ENCODE assay signal across 12 mouse cellular contexts in the genomic region with DNA sequence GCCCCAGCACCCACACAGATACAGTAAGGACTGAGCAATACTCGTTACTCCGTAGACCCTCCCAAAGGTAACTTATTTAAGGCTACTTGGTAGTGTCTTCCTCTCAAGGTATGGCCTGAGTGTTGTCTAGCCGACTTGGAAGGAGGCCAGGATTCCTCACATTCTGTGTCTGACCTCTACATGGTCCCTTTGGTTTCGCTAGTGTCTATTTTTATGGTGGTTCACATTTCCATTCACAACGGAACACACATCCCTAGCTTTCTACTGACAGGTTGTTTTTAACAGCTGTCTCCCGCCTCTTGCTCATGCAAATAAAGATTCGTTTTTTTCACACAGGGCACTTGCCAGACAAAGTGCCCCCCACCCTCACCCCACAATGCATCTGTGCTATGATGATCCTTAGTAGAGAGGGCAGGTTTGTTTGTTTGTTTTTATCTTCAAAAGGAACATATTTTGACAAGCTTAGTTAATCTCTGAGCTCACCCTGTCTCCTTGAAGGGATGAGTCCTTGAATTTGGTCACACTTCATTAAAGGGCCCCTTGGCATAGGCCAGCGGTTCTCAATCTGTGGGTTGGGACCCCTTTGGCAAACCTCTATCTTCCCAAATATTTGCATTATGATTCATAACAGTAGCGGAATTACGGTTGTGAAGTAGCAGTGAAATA. TPM values are rescaled to one million over a fixed set of nuclear protein-coding genes. Genes with fewer than 3 reads are reported as not detected.
DNase-seq lines count a peak whose midpoint lies in the region; ATAC-seq and TF ChIP-seq lines count a peak whose summit lies in the region.
"Had no signal": no experiment of that assay in that cellular context is flagged by ENCODE, and none has a peak within 500 bp of the region (broad histone marks: within the 10 kb centered on the region; RNA-seq: fewer than 3 reads in every experiment).

No protein-coding gene starts in this region.

- no peak overlapping the region for H3K4me2 ChIP-seq in forebrain, embryonic 14.5 days (ENCODE audit: low read length)
- H3K4me2 ChIP-seq in forebrain, postnatal 0 days (ENCODE audit: low read depth): no peak overlapping the region
- H3K4me2 ChIP-seq in liver, postnatal 0 days (ENCODE audit: low read depth, low read length): no peak overlapping the region
- no peak overlapping the region for H3K4me2 ChIP-seq in intestine, embryonic 15.5 days (replicated peaks)
- no peak overlapping the region for H3K4me2 ChIP-seq in stomach, embryonic 15.5 days
- H3K4me2 ChIP-seq: embryonic facial prominence, embryonic 13.5 days; hindbrain, embryonic 15.5 days had no signal

- no peaks in the 10 kb centered on the region for H3K27me3 ChIP-seq in forebrain, embryonic 14.5 days (replicated peaks; ENCODE audit: control insufficient read depth, insufficient read depth, low read length)
- H3K27me3 ChIP-seq in forebrain, postnatal 0 days (ENCODE audit: insufficient read depth, low read length): no peaks in the 10 kb centered on the region
- no peaks in the 10 kb centered on the region for H3K27me3 ChIP-seq in liver, postnatal 0 days (ENCODE audit: insufficient read depth, low read length)
- H3K27me3 ChIP-seq in intestine, embryonic 15.5 days (replicated peaks): no peaks in the 10 kb centered on the region
- no peaks in the 10 kb centered on the region for H3K27me3 ChIP-seq in stomach, embryonic 15.5 days (replicated peaks)
- H3K27me3 ChIP-seq: embryonic facial prominence, embryonic 13.5 days; hindbrain, embryonic 15.5 days had no signal

- no peak for TF ChIP-seq CTCF in forebrain, postnatal 0 days (IDR thresholded peaks at IDR 0.05; ENCODE audit: low read depth)
- TF ChIP-seq CTCF in liver, postnatal 0 days (IDR thresholded peaks at IDR 0.05; ENCODE audit: low read depth): no peak

- peaks cover 10% of the 10 kb centered on the region for H3K4me1 ChIP-seq in forebrain, embryonic 14.5 days (ENCODE audit: control insufficient read depth, insufficient read depth, low read length)
- no peaks in the 10 kb centered on the region for H3K4me1 ChIP-seq in forebrain, postnatal 0 days (ENCODE audit: insufficient read depth)
- H3K4me1 ChIP-seq in liver, postnatal 0 days (ENCODE audit: insufficient read depth): peaks cover 9% of the 10 kb centered on the region
- H3K4me1 ChIP-seq in intestine, embryonic 15.5 days (replicated peaks): peaks cover 12% of the 10 kb centered on the region
- H3K4me1 ChIP-seq in stomach, embryonic 15.5 days: peaks cover 16% of the 10 kb centered on the region; the same call in 1 of the 2 replicates

- H3K9me3 ChIP-seq in forebrain, embryonic 14.5 days (replicated peaks; ENCODE audit: control insufficient read depth, low read length): no peaks in the 10 kb centered on the region
- H3K9me3 ChIP-seq in forebrain, postnatal 0 days (ENCODE audit: low read length): no peaks in the 10 kb centered on the region
- no peaks in the 10 kb centered on the region for H3K9me3 ChIP-seq in liver, postnatal 0 days (ENCODE audit: low read length)
- H3K9me3 ChIP-seq in intestine, embryonic 15.5 days: no peaks in the 10 kb centered on the region
- no peaks in the 10 kb centered on the region for H3K9me3 ChIP-seq in stomach, embryonic 15.5 days
- H3K9me3 ChIP-seq: embryonic facial prominence, embryonic 13.5 days; hindbrain, embryonic 15.5 days had no signal

- 0 out of 2 replicates have a peak, but pooled peaks have one; percentile 45 for ATAC-seq in forebrain, embryonic 14.5 days
- ATAC-seq in forebrain, postnatal 0 days: no peak
- ATAC-seq in liver, postnatal 0 days: peak; percentile 44
- ATAC-seq in intestine, embryonic 15.5 days: peak; percentile 10
- no peak for ATAC-seq in stomach, embryonic 15.5 days (ENCODE audit: insufficient read depth, low FRiP score, low read depth)

- H3K4me3 ChIP-seq in forebrain, embryonic 14.5 days (ENCODE audit: low read depth, low read length): no peak overlapping the region
- H3K4me3 ChIP-seq in forebrain, postnatal 0 days (ENCODE audit: low read depth, low read length): no peak overlapping the region
- no peak overlapping the region for H3K4me3 ChIP-seq in liver, postnatal 0 days (ENCODE audit: low read depth, low read length)
- H3K4me3 ChIP-seq in intestine, embryonic 15.5 days (replicated peaks): no peak overlapping the region
- no peak overlapping the region for H3K4me3 ChIP-seq in stomach, embryonic 15.5 days (replicated peaks)
- H3K4me3 ChIP-seq: embryonic facial prominence, embryonic 13.5 days; hindbrain, embryonic 15.5 days had no signal

- H3K36me3 ChIP-seq in forebrain, embryonic 14.5 days (ENCODE audit: control insufficient read depth, insufficient read depth, low read length): no peaks in the 10 kb centered on the region
- no peaks in the 10 kb centered on the region for H3K36me3 ChIP-seq in forebrain, postnatal 0 days (ENCODE audit: insufficient read depth)
- H3K36me3 ChIP-seq in liver, postnatal 0 days (replicated peaks; ENCODE audit: insufficient read depth, low read length): no peaks in the 10 kb centered on the region
- H3K36me3 ChIP-seq in intestine, embryonic 15.5 days: no peaks in the 10 kb centered on the region
- no peaks in the 10 kb centered on the region for H3K36me3 ChIP-seq in stomach, embryonic 15.5 days
- H3K36me3 ChIP-seq: embryonic facial prominence, embryonic 13.5 days; hindbrain, embryonic 15.5 days had no signal

- no peak for TF ChIP-seq EP300 in liver, postnatal 0 days (IDR thresholded peaks at IDR 0.05; ENCODE audit: low read depth)

- no peak overlapping the region for H3K27ac ChIP-seq in forebrain, embryonic 14.5 days (ENCODE audit: low read depth, low read length)
- no peak overlapping the region for H3K27ac ChIP-seq in forebrain, postnatal 0 days (ENCODE audit: low read depth, low read length)
- H3K27ac ChIP-seq in liver, postnatal 0 days (ENCODE audit: low read depth): 0 out of 2 replicates have a peak overlapping the region, but pooled peaks have one; percentile 26
- no peak overlapping the region for H3K27ac ChIP-seq in intestine, embryonic 15.5 days
- H3K27ac ChIP-seq in stomach, embryonic 15.5 days: peak overlapping the region; percentile 37
- H3K27ac ChIP-seq: embryonic facial prominence, embryonic 13.5 days; hindbrain, embryonic 15.5 days had no signal

- no peak overlapping the region for H3K9ac ChIP-seq in forebrain, embryonic 14.5 days (ENCODE audit: low read length)
- H3K9ac ChIP-seq in forebrain, postnatal 0 days: no peak overlapping the region
- H3K9ac ChIP-seq in liver, postnatal 0 days (replicated peaks): no peak overlapping the region
- H3K9ac ChIP-seq in intestine, embryonic 15.5 days: no peak overlapping the region
- H3K9ac ChIP-seq in stomach, embryonic 15.5 days: no peak overlapping the region
- H3K9ac ChIP-seq: embryonic facial prominence, embryonic 13.5 days; hindbrain, embryonic 15.5 days had no signal

- no peak for DNase-seq in forebrain, embryonic 14.5 days (ENCODE audit: low spot score)
- no peak for DNase-seq in forebrain, postnatal 0 days
- no peak for DNase-seq in liver, postnatal 0 days
- DNase-seq in liver: no peak
- no peak for DNase-seq in adrenal gland, postnatal 10 days
- DNase-seq in cerebellum, postnatal 25 days: no peak
- DNase-seq: adrenal gland, postnatal 14 days; cerebellum, adult 11-12 months had no signal

- WGBS in forebrain, embryonic 14.5 days: 68% methylated on average over 10 of the region's 10 CpGs
- WGBS in forebrain, postnatal 0 days: 61% methylated on average over 10 of the region's 10 CpGs
- 61% methylated on average over 10 of the region's 10 CpGs for WGBS in liver, postnatal 0 days (ENCODE audit: insufficient replicate concordance)
- WGBS in intestine, embryonic 15.5 days: 26% methylated on average over 10 of the region's 10 CpGs
- 30% methylated on average over 10 of the region's 10 CpGs for WGBS in stomach, embryonic 15.5 days

RNA-seq across cellular contexts. Expression of gene Phlda1, which starts 52.7 kb away (rescaled TPM):
- 20.5 and 25.6 TPM in 2 replicates for polyA plus RNA-seq in forebrain, embryonic 14.5 days (2014; fragmentation: Nextera tagmentation; extraction: Ambion mirVana)
- 8.9 and 9.2 TPM in 2 replicates for total RNA-seq in forebrain, postnatal 0 days (2014; rRNA removed)
- 29.3 and 31.3 TPM in 2 replicates for polyA plus RNA-seq in forebrain, postnatal 0 days (2015; fragmentation: Nextera tagmentation; extraction: Ambion mirVana)
- polyA plus RNA-seq in liver, postnatal 0 days (2015; fragmentation: Nextera tagmentation; extraction: Ambion mirVana): 29.6 and 32.1 TPM in 2 replicates
- 38.6 and 43.2 TPM in 2 replicates for polyA plus RNA-seq in intestine, embryonic 15.5 days (2015; fragmentation: Nextera tagmentation; extraction: Ambion mirVana)
- polyA plus RNA-seq in stomach, embryonic 15.5 days (2015; fragmentation: Nextera tagmentation; extraction: Ambion mirVana): 44.7 and 58.3 TPM in 2 replicates
- 10 to 100 TPM; 36.3 to 40.2 TPM for total RNA-seq in adrenal gland, postnatal 10 days (2021)

Comparison
In these comparisons a context has a peak if more than half of its experiments do, and no peak if none do; other contexts are left out.
1. ATAC-seq: peak in forebrain, embryonic 14.5 days (single experiment), liver, postnatal 0 days (single experiment) and intestine, embryonic 15.5 days (single experiment); none in forebrain, postnatal 0 days (single experiment) and stomach, embryonic 15.5 days (single experiment).
2. H3K27ac ChIP-seq: peak in liver, postnatal 0 days (single experiment) and stomach, embryonic 15.5 days (single experiment); none in forebrain, embryonic 14.5 days (single experiment), forebrain, postnatal 0 days (single experiment) and intestine, embryonic 15.5 days (single experiment).